Mouse (Mus musculus): Measurements from ENCODE around the gene Rab33a. TPM values are rescaled to one million over a fixed set of nuclear protein-coding genes. Genes with fewer than 3 reads are reported as not detected.

Gene Rab33a
- polyA plus RNA-seq (2015; fragmentation: Illumina TruSeq; extraction: RNeasy Lipid Tissue Mini Kit (QIAGEN cat#74804); ENCODE audit: insufficient read depth, low replicate concordance) = not detected

GRCm38 (mm10) chrX:48518808-48519548, at the start of gene Rab33a:
Gene Rab33a, plus strand, starts transcription at chrX:48519285.

GRCm38 (mm10) chrX:48513166-48513807, 5.8 kb upstream of the Rab33a start, which contains the start of gene Aifm1:
Gene Aifm1, minus strand, starts transcription at chrX:48513563.

Other genes starting within 250 kb of the Rab33a start
- gene Bcorl1, start 177.9 kb upstream of the Rab33a start, polyA plus RNA-seq (2015; fragmentation: Illumina TruSeq; extraction: RNeasy Lipid Tissue Mini Kit (QIAGEN cat#74804); ENCODE audit: insufficient read depth, low replicate concordance) = 2.5 TPM
- 105 TPM for gene Elf4, start 56.2 kb upstream of the Rab33a start, polyA plus RNA-seq (2015; fragmentation: Illumina TruSeq; extraction: RNeasy Lipid Tissue Mini Kit (QIAGEN cat#74804); ENCODE audit: insufficient read depth, low replicate concordance)
- 37.9 TPM for gene Aifm1, start 5.7 kb upstream of the Rab33a start, polyA plus RNA-seq (2015; fragmentation: Illumina TruSeq; extraction: RNeasy Lipid Tissue Mini Kit (QIAGEN cat#74804); ENCODE audit: insufficient read depth, low replicate concordance)
- gene Zfp280c, start 75.2 kb downstream of the Rab33a start, polyA plus RNA-seq (2015; fragmentation: Illumina TruSeq; extraction: RNeasy Lipid Tissue Mini Kit (QIAGEN cat#74804); ENCODE audit: insufficient read depth, low replicate concordance) = 36.9 TPM
- gene Slc25a14, start 104.1 kb downstream of the Rab33a start, polyA plus RNA-seq (2015; fragmentation: Illumina TruSeq; extraction: RNeasy Lipid Tissue Mini Kit (QIAGEN cat#74804); ENCODE audit: insufficient read depth, low replicate concordance) = 11.9 TPM
- not detected for gene Gpr119, start 155.2 kb downstream of the Rab33a start, polyA plus RNA-seq (2015; fragmentation: Illumina TruSeq; extraction: RNeasy Lipid Tissue Mini Kit (QIAGEN cat#74804); ENCODE audit: insufficient read depth, low replicate concordance)
- 12.8 TPM for gene Rbmx2, start 175.7 kb downstream of the Rab33a start, polyA plus RNA-seq (2015; fragmentation: Illumina TruSeq; extraction: RNeasy Lipid Tissue Mini Kit (QIAGEN cat#74804); ENCODE audit: insufficient read depth, low replicate concordance)